Mouse (Mus musculus): ENCODE results near the gene Ntmt1. TPM values are rescaled to one million over a fixed set of nuclear protein-coding genes. Genes with fewer than 3 reads are reported as not detected.

Gene Ntmt1
- polyA plus RNA-seq (2012; rRNA removed; ENCODE audit: low replicate concordance) = 32.1 and 56.1 TPM in 2 replicates

DNA sequence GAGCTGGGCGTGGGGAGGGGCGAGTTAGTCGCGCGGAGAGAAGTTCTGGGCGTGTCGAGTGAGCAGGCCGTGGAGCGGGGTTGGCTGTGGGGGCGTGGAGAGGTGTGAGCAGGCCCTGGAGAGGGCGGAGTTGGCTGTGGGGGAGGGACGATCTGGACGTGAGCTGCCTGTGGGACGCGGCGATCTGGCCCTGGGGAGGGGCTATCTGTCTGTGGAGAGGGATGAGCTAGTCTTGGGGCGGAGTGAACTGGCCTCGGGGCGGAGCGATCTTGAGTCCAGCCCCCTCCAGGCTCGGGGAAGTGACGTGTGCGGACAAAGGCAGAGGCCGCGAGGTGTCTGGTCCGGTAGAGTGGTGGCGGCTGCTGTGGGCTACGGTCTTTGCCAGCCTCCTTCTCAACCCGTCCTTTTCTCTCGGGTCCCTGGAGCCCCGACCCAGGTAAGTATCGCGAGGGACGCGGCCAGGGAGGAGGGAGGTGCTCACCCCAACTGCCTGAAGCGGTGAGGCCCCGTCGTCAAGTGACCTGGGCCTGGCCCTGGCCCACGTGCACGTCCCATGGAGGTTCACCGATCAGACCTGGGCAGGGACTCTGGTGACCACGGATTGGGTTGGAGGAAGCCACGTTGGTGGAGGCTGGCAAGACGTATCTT, at the start of gene Ntmt1:
Ntmt1 (plus strand) TSS at position 179 of the 648 bp plus-strand sequence.

GRCm38 (mm10) chr2:30803604-30804003, 4.0 kb upstream of the Ntmt1 start, which contains the start of gene 1700001O22Rik:
Gene 1700001O22Rik, minus strand, starts transcription at chr2:30803661.

DNA sequence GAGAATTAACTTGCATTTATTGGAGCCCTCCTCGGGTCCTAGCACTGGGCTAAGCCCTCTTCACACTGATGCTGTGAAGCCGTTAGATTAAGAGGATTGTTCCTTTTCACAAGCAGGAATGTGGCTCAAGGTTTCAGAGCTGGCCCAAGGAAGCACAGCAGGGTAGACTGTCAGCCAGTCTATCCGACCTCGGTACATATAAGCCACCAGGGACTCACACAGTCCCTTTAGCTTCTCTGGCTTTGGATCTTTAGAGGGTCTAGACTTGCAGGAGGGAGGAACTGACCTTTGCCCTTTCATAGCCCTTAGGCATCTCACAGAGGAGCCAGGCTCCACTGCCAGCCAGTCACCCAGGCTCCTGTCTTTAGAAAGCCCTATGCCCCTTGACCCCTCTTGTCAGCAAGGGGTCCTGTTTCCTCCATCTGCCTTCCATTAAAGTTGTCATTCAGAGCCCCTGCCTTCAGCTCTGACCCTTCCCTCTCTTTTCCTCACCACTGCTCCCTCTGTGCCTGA, 22.7 kb downstream of the Ntmt1 start, which contains the start of gene Asb6:
Asb6 (minus strand) TSS at position 51 of the 513 bp plus-strand sequence.

GRCm38 (mm10) chr2:30834373-30835022, 26.9 kb downstream of the Ntmt1 start, which contains the start of gene Prrx2:
Gene Prrx2, plus strand, starts transcription at chr2:30834972.

Other genes starting within 250 kb of the Ntmt1 start
- gene Cstad, start 212.8 kb upstream of the Ntmt1 start, polyA plus RNA-seq (2012; rRNA removed; ENCODE audit: low replicate concordance) = 0.39 and 2.7 TPM in 2 replicates
- gene 1700001O22Rik, start 4.2 kb upstream of the Ntmt1 start, polyA plus RNA-seq (2012; rRNA removed; ENCODE audit: low replicate concordance) = 1.8 and 6.4 TPM in 2 replicates
- gene Asb6, start 22.5 kb downstream of the Ntmt1 start, polyA plus RNA-seq (2012; rRNA removed; ENCODE audit: low replicate concordance) = 40.0 and 52.4 TPM in 2 replicates
- gene Prrx2, start 27.1 kb downstream of the Ntmt1 start, polyA plus RNA-seq (2012; rRNA removed; ENCODE audit: low replicate concordance) = 16.2 and 47.7 TPM in 2 replicates
- gene Ptges, start 122.0 kb downstream of the Ntmt1 start, polyA plus RNA-seq (2012; rRNA removed; ENCODE audit: low replicate concordance) = 138 and 230 TPM in 2 replicates
- 31.9 and 50.1 TPM in 2 replicates for gene Tor1b, start 145.1 kb downstream of the Ntmt1 start, polyA plus RNA-seq (2012; rRNA removed; ENCODE audit: low replicate concordance)
- 45.7 and 50.5 TPM in 2 replicates for gene Tor1a, start 160.1 kb downstream of the Ntmt1 start, polyA plus RNA-seq (2012; rRNA removed; ENCODE audit: low replicate concordance)
- gene BC005624, start 174.4 kb downstream of the Ntmt1 start, polyA plus RNA-seq (2012; rRNA removed; ENCODE audit: low replicate concordance) = 22.8 and 27.0 TPM in 2 replicates
- gene Usp20, start 174.5 kb downstream of the Ntmt1 start, polyA plus RNA-seq (2012; rRNA removed; ENCODE audit: low replicate concordance) = 14.3 and 18.9 TPM in 2 replicates

Data from subcutaneous adipose tissue, adult 2 months (tissue).